Mouse (Mus musculus): ENCODE measurements around the gene Col15a1.

Col15a1 gene

DNA sequence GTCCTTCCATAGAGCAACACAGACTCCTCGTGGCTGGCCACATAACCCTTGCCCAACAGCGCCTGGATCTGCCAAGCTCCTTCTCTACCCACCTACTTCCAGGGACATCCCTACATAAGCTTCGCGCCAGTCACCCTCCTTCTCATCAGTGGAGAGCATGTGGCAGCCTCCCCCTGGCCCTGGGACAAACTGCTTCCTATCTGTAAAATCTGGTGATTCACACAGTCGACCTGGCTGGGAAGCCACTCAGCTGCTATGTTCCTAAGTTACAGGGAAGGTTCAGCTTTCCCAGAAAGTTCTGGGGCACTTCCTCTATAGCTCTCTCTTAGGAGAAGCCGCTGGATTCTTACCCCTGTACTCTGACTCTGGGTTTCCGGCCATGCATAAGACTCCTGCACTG is 22.5 kb downstream of the Col15a1 start:
- no peak for DNase-seq (ENCODE audit: low read depth)

GRCm38 (mm10) chr4:47231322-47231721 is 23.4 kb downstream of the Col15a1 start:
- DNase-seq (ENCODE audit: low read depth) = no peak

DNA sequence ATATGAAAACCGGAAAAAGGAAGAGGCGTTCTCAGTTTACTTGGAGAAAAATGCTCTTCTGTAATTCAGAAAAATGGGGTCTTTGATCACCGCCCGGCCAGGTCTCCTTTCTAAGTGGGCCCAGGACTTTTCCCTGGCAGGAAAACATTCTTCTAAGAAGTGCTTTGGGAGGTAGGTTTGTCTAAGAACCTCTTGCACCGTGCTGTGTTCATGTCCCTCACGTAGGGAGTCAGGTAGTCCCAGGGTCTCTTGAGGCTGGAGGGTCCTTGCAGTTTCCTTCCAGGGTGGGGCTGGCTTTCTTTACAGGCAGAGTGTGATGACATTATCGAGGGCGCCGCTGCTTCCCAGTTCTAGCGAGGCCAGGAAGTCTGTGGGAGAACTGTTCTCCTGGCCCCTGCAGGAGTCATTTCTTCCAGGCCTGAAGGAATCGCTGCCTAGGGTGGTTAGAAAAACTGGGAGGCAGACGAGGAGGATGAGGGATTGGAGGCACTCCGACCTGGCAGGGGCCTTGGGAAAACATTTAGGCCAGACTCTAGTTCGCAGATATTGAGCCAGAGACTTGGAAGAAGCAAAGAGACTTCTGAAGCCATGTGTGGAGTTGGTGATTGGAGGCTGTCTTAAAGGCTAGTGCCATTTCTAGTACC is 25.4 kb downstream of the Col15a1 start:
- no peak for DNase-seq (ENCODE audit: low read depth)

- DNase-seq (ENCODE audit: low read depth) = peak; percentile 68
Measured at GRCm38 (mm10) chr4:47234667-47235267, 26.8 kb downstream of the Col15a1 start.

DNA sequence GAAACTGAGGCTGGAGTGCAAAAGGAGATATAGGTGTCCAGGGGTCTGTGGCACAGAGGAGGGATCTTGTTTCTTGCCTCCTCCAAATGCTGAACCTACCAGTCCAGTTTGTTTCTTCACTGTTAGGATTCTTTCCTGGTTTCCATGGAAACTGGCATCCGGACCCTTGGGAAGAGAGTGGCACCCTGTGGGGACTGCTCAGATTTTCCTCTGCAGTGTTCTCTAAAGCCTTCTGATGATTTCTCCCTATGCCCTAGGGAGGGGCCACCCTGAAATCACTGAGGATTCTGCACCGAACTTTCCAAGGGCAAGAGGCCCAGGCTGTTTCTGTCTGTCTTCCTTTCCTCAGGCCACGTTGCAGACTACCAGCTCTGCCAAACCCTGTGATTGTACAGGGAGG is 27.4 kb downstream of the Col15a1 start:
- DNase-seq (ENCODE audit: low read depth) = no peak

GRCm38 (mm10) chr4:47236104-47236503 is 28.1 kb downstream of the Col15a1 start:
- no peak for DNase-seq (ENCODE audit: low read depth)

DNA sequence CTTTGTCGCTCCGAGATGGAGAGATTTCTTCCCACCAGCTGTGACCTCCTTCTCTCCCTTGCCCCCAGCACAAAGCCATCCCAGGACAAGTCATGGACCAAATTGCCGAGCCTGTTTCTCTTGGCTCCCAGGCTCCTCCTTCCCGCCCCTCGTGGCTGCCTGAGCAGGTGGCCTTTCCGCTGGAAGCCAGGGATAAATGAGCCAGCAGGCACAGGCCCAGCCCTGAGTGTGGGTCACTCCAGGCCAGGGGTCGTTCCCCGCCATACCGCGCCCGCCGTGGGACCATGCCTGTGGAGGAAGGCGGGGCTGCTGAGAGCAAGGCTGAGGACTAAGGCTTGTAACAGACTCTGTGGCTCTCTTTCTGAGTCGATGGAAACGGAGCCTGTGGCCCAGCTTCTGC is 29.3 kb downstream of the Col15a1 start:
- DNase-seq (ENCODE audit: low read depth) = no peak

DNA sequence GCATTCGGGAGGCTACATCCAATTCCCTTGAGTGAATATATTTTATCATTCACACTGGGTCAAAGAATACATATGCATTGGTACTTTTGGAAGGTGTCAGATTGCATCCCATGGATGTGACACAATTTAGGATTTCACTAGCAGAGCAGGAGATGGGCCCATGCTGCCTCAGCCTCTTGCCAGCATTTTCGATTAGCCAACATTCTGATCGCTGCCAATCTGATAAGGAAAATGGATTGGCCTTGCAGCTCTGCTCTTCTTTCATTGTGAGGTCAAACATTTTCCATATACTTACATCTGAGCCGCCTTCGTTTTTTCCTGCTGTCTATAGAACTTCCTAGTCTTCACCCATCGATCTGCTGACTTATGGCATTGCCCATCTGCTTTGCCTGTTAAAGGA is 31.2 kb downstream of the Col15a1 start:
- no peak for DNase-seq (ENCODE audit: low read depth)

- no peak for DNase-seq (ENCODE audit: low read depth)
Measured at GRCm38 (mm10) chr4:47240901-47241300, 32.9 kb downstream of the Col15a1 start.

DNA sequence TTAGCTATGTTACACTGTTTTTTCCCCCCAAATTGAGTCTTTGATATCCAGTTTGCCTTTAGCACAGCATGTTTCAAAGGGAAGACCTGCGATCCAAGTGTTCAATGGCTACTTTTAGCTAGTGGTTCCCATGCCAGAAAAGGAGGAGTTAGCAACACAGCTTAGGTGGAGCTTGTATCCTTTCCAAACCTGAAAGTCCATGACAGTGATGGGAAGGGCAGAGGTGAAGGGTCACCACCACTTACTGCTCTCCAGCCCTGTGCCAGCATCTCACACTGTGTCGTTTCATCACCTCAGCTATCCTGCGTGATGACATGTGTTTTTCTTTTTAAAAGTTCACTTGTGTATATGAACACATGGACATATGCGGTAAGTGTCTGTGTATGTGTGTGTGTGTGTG is 34.2 kb downstream of the Col15a1 start:
- DNase-seq (ENCODE audit: low read depth) = no peak

DNA sequence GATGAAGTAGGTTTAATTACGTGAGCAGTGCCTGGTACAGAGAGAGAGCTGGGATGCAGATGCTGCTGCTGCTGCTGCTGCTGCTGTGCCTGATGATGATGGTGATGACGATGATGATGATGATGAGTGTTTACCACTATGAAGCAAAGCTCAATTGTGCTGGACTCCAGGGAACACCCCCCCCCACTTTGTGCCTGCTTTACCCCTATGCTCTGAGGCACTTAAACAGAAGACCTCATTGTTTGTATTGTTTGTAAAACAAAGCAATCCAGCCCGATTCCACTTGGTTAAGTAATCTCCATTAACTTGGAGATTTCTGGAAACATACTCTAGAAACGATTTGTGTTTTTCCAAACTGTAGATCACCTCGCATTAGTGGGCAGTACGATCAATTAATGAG is 36.7 kb downstream of the Col15a1 start:
- no peak for DNase-seq (ENCODE audit: low read depth)

- DNase-seq (ENCODE audit: low read depth) = no peak
Measured at GRCm38 (mm10) chr4:47245621-47246020, 37.7 kb downstream of the Col15a1 start.

DNA sequence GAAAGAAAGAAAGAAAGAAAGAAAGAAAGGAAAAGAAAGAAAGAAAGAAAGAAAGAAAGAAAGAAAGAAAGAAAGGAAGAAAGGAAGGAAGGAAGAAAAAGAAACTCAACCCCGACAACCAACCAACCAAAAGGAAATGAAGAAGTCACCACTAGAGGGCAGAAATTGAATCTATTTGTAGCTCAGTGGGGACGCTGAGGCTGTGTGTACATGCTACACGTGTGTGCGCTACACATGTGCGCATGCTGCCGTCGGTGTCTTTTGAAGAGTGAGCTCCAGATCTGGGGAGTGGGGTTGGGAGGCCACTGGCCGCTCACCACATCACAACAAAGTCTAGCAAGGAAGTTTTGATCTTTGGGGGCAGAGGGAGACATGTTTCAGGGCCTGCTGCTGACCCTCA is 38.9 kb downstream of the Col15a1 start:
- DNase-seq (ENCODE audit: low read depth) = peak; percentile 82

DNA sequence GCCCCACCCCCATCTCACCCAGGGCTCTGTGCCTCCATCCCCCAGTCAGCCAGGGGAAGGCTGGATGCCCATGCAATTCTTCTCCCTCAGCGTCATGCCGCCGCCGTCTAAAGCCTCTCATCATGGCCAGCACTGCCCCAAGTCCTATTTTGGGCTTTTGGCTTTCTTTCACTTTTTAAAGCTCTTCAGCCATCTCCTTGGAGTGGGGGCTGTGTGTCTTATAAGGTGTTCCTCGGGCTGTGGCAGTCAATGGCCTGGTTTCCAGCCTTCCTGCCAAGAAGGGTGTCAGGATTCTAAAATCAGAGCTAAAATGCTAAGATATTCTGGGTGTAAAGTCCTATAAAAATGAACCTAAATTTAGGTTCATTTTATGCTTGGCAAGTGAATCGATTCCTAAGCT is 39.6 kb downstream of the Col15a1 start:
- no peak for DNase-seq (ENCODE audit: low read depth)

DNA sequence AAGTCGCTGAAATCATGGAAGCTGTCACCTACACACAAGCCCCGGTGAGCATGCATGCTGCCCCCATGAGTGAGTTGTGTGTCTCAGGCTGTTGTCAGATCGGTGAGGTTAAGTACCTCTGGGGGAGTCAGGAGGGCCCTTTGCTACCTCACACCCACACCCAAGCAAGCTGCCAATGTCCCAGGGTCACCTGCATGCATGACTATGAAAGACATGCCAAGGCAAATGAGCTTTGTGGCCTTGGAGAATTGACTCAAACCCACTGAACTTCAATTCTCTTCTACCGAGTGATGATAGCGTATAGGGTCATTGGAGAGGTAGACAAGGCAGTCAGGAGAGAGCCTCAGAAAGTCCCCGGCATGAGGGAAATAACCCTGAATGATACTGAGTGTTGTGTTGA is 41.2 kb downstream of the Col15a1 start:
- no peak for DNase-seq (ENCODE audit: low read depth)

- DNase-seq (ENCODE audit: low read depth) = peak; percentile 94
Measured at GRCm38 (mm10) chr4:47251069-47251468, 43.1 kb downstream of the Col15a1 start.

GRCm38 (mm10) chr4:47251693-47252435 is 43.9 kb downstream of the Col15a1 start:
- DNase-seq (ENCODE audit: low read depth) = peak; percentile 20

- peak; percentile 32 for DNase-seq (ENCODE audit: low read depth)
Measured at GRCm38 (mm10) chr4:47252627-47253026, 44.7 kb downstream of the Col15a1 start.

DNA sequence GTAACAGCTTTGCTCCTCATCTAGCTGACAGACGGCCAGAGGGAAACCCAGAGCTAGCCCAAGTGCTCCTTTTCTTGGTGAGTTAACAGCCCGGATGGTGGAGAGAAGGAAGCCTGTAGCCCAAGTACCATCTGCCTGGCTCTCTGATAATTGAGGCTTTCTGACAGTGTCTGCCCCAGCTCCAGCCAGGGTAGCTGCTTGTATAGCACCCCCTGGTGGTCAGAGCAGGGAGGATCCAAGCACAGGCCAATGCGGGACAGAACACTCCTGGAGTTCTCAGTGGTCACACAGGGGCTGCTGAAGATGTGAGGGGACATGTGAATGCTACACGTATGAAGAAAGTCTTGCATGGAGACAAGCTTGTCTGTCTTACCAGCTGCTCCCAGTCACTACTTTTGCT is 47.7 kb downstream of the Col15a1 start:
- peak; percentile 82 for DNase-seq (ENCODE audit: low read depth)

DNA sequence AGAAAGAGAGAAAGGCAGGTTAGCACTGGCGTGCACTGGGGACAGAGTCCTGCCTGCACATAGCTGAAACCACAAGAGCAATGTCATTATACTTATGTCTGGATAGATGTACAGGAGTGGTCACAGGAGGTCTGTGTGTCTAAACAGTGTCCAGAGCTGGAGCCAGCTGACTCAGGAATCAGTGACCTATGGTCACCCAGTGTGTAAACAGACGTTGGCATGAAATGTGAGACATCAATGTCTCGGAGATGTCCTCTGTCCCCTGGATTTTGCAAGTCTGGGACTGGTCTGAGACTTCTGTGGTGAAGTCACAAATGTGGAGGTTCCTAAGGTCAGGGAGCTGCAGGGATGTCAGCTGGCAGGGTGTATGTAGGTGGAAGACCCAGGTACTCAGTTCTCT is 50.2 kb downstream of the Col15a1 start:
- no peak for DNase-seq (ENCODE audit: low read depth)

- DNase-seq (ENCODE audit: low read depth) = no peak
Measured at GRCm38 (mm10) chr4:47261049-47261448, 53.1 kb downstream of the Col15a1 start.

- DNase-seq (ENCODE audit: low read depth) = no peak
Measured at GRCm38 (mm10) chr4:47261919-47262318, 54.0 kb downstream of the Col15a1 start.

- no peak for DNase-seq (ENCODE audit: low read depth)
Measured at GRCm38 (mm10) chr4:47265555-47265954, 57.6 kb downstream of the Col15a1 start.

Measured in naive thymus-derived CD4-positive, alpha-beta T cell, adult 2 months (primary cell).